Mouse (Mus musculus): ENCODE measurements around the gene Lilra5. TPM values are rescaled to one million over a fixed set of nuclear protein-coding genes. Genes with fewer than 3 reads are reported as not detected.
"Not testable (repeated sequence)": the region's sequence is repeated elsewhere in the genome, so short reads cannot be mapped to it uniquely, and the experiment has no call there.

The Lilra5 gene
- total and polyA plus RNA-seq, 3 experiments = not detected

GRCm38 (mm10) chr7:4239038-4239721, 1.6 kb downstream of the Lilra5 start:
- Histone ChIP-seq H3K27me3 (replicated peaks) (no peaks in the 10 kb centered on the region), H3K4me1 (ENCODE audit: control insufficient read depth in 1 of 2, insufficient read depth in 2 of 2) (peaks cover 0 to 3% of the 10 kb centered on the region in 2 experiments; a peak in 1 of 4 replicates), H3K79me2 (replicated peaks; ENCODE audit: control insufficient read depth, extremely low read depth, insufficient read depth, poor library complexity, severe bottlenecking) (no peaks in the 10 kb centered on the region), H3K4me2 (ENCODE audit: insufficient read depth, low read depth, poor library complexity, severe bottlenecking) (no peak overlapping the region), H3K9ac (ENCODE audit: insufficient read depth, low read depth) (no peak overlapping the region), H3K27ac (ENCODE audit: insufficient read depth, low read depth) (no peak overlapping the region), H3K9me3 (replicated peaks; ENCODE audit: low read length) (no peaks in the 10 kb centered on the region), H3K4me3 (replicated peaks in 1 of 3; ENCODE audit: low read depth in 2 of 3, low read length in 2 of 3, poor library complexity in 1 of 3) (no peak overlapping the region), H3K36me3 (replicated peaks in 1 of 2; ENCODE audit: control insufficient read depth in 1 of 2, insufficient read depth in 1 of 2, low read length in 1 of 2) (no peaks in the 10 kb centered on the region)
- TF ChIP-seq GABPA (IDR thresholded peaks at IDR 0.05; ENCODE audit: insufficient replicate concordance, low read depth, low read length) (no peak), MAX (IDR thresholded peaks at IDR 0.05; ENCODE audit: low read length) (no peak), MXI1 (IDR thresholded peaks at IDR 0.05; ENCODE audit: low read depth, low read length) (no peak), SIN3A (IDR thresholded peaks at IDR 0.05; ENCODE audit: low read length) (no peak), POLR2AphosphoS2 (IDR thresholded peaks at IDR 0.05; ENCODE audit: low read depth, low read length) (no peak), TCF12 (IDR thresholded peaks at IDR 0.05; ENCODE audit: low read depth, low read length) (no peak), NRF1 (IDR thresholded peaks at IDR 0.05; ENCODE audit: low read depth, low read length) (no peak), NELFE (IDR thresholded peaks at IDR 0.05; ENCODE audit: low read depth, low read length) (no peak), MAZ (IDR thresholded peaks at IDR 0.05; ENCODE audit: low read depth, low read length) (no peak), RCOR1 (conservative IDR thresholded peaks at IDR 0.05; ENCODE audit: low read depth, low read length) (no peak), ZC3H11A (IDR thresholded peaks at IDR 0.05; ENCODE audit: low read depth, low read length) (no peak), ZKSCAN1 (IDR thresholded peaks at IDR 0.05; ENCODE audit: borderline replicate concordance, low read depth, low read length) (no peak), TBP (conservative IDR thresholded peaks at IDR 0.05; ENCODE audit: low read depth, low read length) (no peak), USF1 (IDR thresholded peaks at IDR 0.05; ENCODE audit: low read depth, low read length) (no peak), JUND (conservative IDR thresholded peaks at IDR 0.05; ENCODE audit: low read depth, low read length) (no peak)
- DNase-seq (ENCODE audit: extremely low read depth) = no peak
- in situ Hi-C loops (cut with MboI; ENCODE audit: low pct_ligation_motif_present, low pct_unique_long_range_greater_than_20kb, low sequenced_read_pairs) = no loop called here
- dilution Hi-C loops (cut with MboI; ENCODE audit: extremely low pct_ligation_motif_present, extremely low pct_unique_long_range_greater_than_20kb, low sequenced_read_pairs) = no loop called here

- H3K9me3 ChIP-seq (replicated peaks; ENCODE audit: low read length); in situ Hi-C loops (cut with MboI; ENCODE audit: low pct_ligation_motif_present, low pct_unique_long_range_greater_than_20kb, low sequenced_read_pairs); H3K27ac ChIP-seq (ENCODE audit: insufficient read depth, low read depth); H3K36me3 ChIP-seq (replicated peaks in 1 of 2; ENCODE audit: control insufficient read depth in 1 of 2, insufficient read depth in 1 of 2, low read length in 1 of 2); H3K9ac ChIP-seq (ENCODE audit: insufficient read depth, low read depth); DNase-seq (ENCODE audit: extremely low read depth); dilution Hi-C loops (cut with MboI; ENCODE audit: extremely low pct_ligation_motif_present, extremely low pct_unique_long_range_greater_than_20kb, low sequenced_read_pairs); H3K4me2 ChIP-seq (ENCODE audit: insufficient read depth, low read depth, poor library complexity, severe bottlenecking); H3K27me3 ChIP-seq (replicated peaks); H3K4me3 ChIP-seq (replicated peaks in 1 of 3; ENCODE audit: low read depth in 2 of 3, low read length in 2 of 3, poor library complexity in 1 of 3); H3K4me1 ChIP-seq (ENCODE audit: control insufficient read depth in 1 of 2, insufficient read depth in 2 of 2); H3K79me2 ChIP-seq (replicated peaks; ENCODE audit: control insufficient read depth, extremely low read depth, insufficient read depth, poor library complexity, severe bottlenecking): not testable (repeated sequence)
These were observed 13.7 kb downstream of the Lilra5 start for GRCm38 (mm10) chr7:4251211-4251610.

- in situ Hi-C loops (cut with MboI; ENCODE audit: low pct_ligation_motif_present, low pct_unique_long_range_greater_than_20kb, low sequenced_read_pairs); H3K36me3 ChIP-seq (replicated peaks in 1 of 2; ENCODE audit: control insufficient read depth in 1 of 2, insufficient read depth in 1 of 2, low read length in 1 of 2); H3K9me3 ChIP-seq (replicated peaks; ENCODE audit: low read length): not testable (repeated sequence)
These were observed 18.5 kb downstream of the Lilra5 start for GRCm38 (mm10) chr7:4256060-4256459.

GRCm38 (mm10) chr7:4260521-4260920, 23.0 kb downstream of the Lilra5 start:
- H3K36me3 ChIP-seq (replicated peaks in 1 of 2; ENCODE audit: control insufficient read depth in 1 of 2, insufficient read depth in 1 of 2, low read length in 1 of 2); H3K9ac ChIP-seq (ENCODE audit: insufficient read depth, low read depth); dilution Hi-C loops (cut with MboI; ENCODE audit: extremely low pct_ligation_motif_present, extremely low pct_unique_long_range_greater_than_20kb, low sequenced_read_pairs); DNase-seq (ENCODE audit: extremely low read depth); H3K79me2 ChIP-seq (replicated peaks; ENCODE audit: control insufficient read depth, extremely low read depth, insufficient read depth, poor library complexity, severe bottlenecking); H3K27me3 ChIP-seq (replicated peaks); H3K4me2 ChIP-seq (ENCODE audit: insufficient read depth, low read depth, poor library complexity, severe bottlenecking); H3K27ac ChIP-seq (ENCODE audit: insufficient read depth, low read depth); H3K4me3 ChIP-seq (replicated peaks in 1 of 3; ENCODE audit: low read depth in 2 of 3, low read length in 2 of 3, poor library complexity in 1 of 3); H3K4me1 ChIP-seq (ENCODE audit: control insufficient read depth in 1 of 2, insufficient read depth in 2 of 2); in situ Hi-C loops (cut with MboI; ENCODE audit: low pct_ligation_motif_present, low pct_unique_long_range_greater_than_20kb, low sequenced_read_pairs); H3K9me3 ChIP-seq (replicated peaks; ENCODE audit: low read length): not testable (repeated sequence)

More at GRCm38 (mm10) chr7:4256060-4256459, 18.5 kb downstream of the Lilra5 start:
- H3K9ac ChIP-seq (ENCODE audit: insufficient read depth, low read depth); H3K27me3 ChIP-seq (replicated peaks); H3K27ac ChIP-seq (ENCODE audit: insufficient read depth, low read depth); H3K4me2 ChIP-seq (ENCODE audit: insufficient read depth, low read depth, poor library complexity, severe bottlenecking); H3K79me2 ChIP-seq (replicated peaks; ENCODE audit: control insufficient read depth, extremely low read depth, insufficient read depth, poor library complexity, severe bottlenecking); H3K4me1 ChIP-seq (ENCODE audit: control insufficient read depth in 1 of 2, insufficient read depth in 2 of 2); DNase-seq (ENCODE audit: extremely low read depth); dilution Hi-C loops (cut with MboI; ENCODE audit: extremely low pct_ligation_motif_present, extremely low pct_unique_long_range_greater_than_20kb, low sequenced_read_pairs); H3K4me3 ChIP-seq (replicated peaks in 1 of 3; ENCODE audit: low read depth in 2 of 3, low read length in 2 of 3, poor library complexity in 1 of 3): not testable (repeated sequence)
